Mouse (Mus musculus): ENCODE data around the gene Sult2a6.

Gene Sult2a6

DNA sequence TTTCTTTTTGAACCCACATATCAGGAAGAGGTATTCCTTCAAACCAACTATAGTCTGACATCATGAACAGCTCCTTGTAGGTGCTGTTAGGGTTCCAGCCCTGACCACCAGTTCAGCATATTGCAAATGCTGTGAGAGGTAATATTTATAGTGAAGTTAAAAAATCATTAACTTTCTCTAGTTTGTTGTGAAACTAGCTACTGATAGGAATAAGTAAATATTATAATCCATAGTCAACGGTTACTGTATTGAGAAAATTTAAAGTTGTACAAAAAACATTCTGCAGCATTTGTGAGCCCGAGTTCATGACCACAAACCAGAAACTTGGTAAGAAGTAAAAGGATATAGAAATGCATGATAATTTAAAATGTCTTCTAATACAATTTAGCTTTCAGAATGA, at the start of gene Sult2a6:
Sult2a6 (minus strand) TSS at position 101 of the 400 bp plus-strand sequence.
- DNase-seq (ENCODE audit: low read depth in 1 of 2, low spot score in 2 of 2), result no peak

DNA sequence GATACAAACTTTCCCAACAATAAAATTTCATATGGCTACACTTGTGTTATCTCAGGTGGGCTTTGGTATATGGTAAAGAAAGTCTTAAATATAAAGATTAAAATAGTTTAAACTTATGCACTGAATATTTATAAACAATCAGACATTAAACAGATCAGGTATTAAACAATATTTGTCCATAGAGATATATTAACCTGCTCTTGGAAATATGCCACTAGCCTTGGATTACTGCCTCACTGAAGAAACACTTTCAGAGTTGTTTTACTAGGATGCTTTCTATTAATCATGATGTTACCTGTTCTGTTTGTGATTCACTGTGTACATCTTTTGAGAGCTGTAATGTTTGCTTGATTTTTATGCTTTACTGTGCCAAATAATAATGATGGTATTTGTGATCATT, 39.4 kb downstream of the Sult2a6 start:
- no peak for DNase-seq (ENCODE audit: low read depth in 1 of 2, low spot score in 2 of 2)

DNA sequence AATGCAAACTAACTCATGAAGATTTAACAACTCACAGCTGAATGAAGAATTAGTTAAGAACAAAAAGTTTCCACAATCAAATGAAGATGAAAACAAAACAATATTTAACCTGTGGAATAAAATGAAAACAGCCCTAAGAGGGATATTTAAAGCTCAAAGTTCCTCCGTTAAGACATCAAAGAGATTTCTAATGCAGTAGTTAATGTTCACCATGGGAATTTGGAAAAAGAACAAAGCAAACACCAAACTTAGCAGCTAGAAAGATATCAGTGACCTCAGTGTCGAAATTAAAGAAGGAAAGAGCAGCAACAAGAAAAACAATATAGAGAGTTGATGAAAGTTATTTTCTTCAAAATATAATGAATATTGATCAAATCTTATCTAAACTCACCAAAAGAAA, 51.3 kb downstream of the Sult2a6 start:
- DNase-seq (ENCODE audit: low read depth in 1 of 2, low spot score in 2 of 2), result no peak

DNA sequence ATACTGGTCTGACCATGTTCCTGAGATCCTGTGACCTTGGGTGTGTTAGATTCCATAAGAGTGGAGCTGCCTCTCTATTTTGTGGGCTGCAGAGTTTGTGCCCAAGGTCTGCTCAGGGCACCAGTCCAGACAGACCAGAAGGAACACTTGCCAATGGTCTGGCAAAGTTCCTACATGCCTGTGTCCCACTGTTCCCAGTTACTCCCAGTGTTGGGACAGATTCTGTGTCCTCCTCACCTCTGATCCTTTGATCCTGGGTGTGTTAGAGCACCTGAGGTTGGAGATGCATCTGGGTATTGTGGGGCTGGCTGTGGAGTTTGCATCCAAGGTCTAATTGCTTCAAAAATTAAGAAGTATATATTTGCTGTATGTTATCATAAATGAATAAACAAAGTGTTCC, 52.2 kb downstream of the Sult2a6 start:
- DNase-seq (ENCODE audit: low read depth in 1 of 2, low spot score in 2 of 2), result no peak

Data from monocyte, adult 2 months (primary cell).